Mouse (Mus musculus) olfactory bulb, adult 2 months (tissue): ENCODE measurements around the gene Ap3b1.

ENCODE experiments used
- CTCF ChIP-seq: fragments of 200-500 bp; IDR thresholded peaks from 2 replicates; pipeline ENCODE4 v1.5.1; 2012; ENCODE audit warnings: low read depth, mild to moderate bottlenecking, low read length, moderate library complexity; ENCODE audit not compliant: insufficient read depth
- POLR2A ChIP-seq: fragments of 200-500 bp; IDR thresholded peaks from 2 replicates; pipeline ENCODE4 v1.6.1; 2012; ENCODE audit warnings: mild to moderate bottlenecking, low read depth, low read length, moderate library complexity; ENCODE audit not compliant: insufficient read depth

- no peak for TF ChIP-seq CTCF
- no peak for TF ChIP-seq POLR2A
Measured at GRCm38 (mm10) chr13:94374131-94374530, 15.4 kb downstream of the Ap3b1 start.
